Mouse (Mus musculus) CD4-positive helper T cell, adult 2 months (primary cell): ENCODE measurements around the gene Bloc1s2.
"Not testable (repeated sequence)": the region's sequence is repeated elsewhere in the genome, so short reads cannot be mapped to it uniquely, and the experiment has no call there.

ENCODE experiments used
- DNase-seq: peaks from one replicate; pipeline ENCODE4 v3.0.0-alpha.2; 2012; ENCODE audit warnings: low read depth, missing footprints, low spot score

The Bloc1s2 gene

GRCm38 (mm10) chr19:44127729-44128497, 18.3 kb downstream of the Bloc1s2 start:
- DNase-seq = no peak

DNA sequence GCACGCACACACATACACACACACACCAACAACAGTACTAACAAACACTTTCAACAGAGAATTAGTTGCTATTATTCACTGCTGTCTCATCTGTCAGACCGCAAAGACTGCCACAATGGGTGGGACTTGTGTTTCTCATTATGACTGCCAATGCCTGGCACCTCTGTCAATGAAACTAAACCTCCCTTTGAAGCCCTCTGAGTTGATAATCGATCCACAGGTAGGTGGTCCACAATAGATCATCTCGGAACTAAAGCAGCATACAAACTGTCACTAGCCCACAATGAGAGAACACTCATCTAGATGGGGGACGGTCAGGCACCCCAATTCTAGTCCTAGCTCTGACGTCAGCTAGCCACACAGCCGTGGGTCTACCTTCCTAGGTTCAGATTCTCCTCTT, 25.1 kb downstream of the Bloc1s2 start:
- no peak for DNase-seq

GRCm38 (mm10) chr19:44120686-44121085, 25.6 kb downstream of the Bloc1s2 start:
- not testable (repeated sequence) for DNase-seq

- no peak for DNase-seq
Measured at GRCm38 (mm10) chr19:44117793-44118192, 28.5 kb downstream of the Bloc1s2 start.

GRCm38 (mm10) chr19:44111706-44112105, 34.5 kb downstream of the Bloc1s2 start:
- no peak for DNase-seq

DNA sequence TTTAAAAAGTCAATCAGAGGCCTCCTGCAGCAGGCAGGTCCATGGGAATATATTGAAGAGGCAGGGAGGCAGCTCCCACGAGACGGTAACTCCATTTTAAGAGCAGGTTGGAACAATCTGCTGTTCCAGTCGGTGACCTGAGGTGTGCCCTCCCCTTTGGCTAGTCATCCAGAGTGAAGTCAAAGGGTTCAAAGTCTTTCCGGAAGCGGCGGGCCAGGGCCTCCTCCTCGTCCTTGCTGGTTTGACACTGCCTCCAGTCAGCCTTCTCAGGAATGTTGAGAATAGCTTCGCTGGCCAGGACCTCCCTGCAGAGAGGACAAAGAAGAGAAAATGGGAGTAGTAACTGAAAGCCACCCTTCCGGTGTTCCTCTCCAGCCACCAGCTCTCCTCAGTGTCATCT, 35.9 kb downstream of the Bloc1s2 start:
- no peak for DNase-seq

DNA sequence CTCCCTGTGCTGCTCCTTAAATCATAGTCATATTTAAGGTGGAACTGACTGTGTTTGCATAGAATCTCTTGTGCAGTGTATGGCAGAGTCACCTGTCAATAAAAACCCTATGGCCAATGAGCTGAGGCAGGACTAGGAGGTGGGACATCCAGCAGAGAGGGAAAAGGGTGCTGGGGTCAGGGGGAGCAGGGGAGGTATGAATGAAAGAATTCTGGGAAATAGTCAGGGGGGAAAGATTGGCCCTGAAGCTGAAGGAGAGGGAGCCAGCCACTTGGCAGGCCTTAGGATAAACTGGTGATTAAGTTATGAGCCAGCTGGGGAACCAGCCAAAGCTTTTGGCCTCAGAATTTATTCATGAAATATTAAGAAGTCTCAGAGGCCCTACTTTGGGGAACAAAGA, 37.2 kb downstream of the Bloc1s2 start:
- no peak for DNase-seq

- DNase-seq = no peak
Measured at GRCm38 (mm10) chr19:44107661-44108521, 38.4 kb downstream of the Bloc1s2 start.

GRCm38 (mm10) chr19:44106831-44107660, 39.2 kb downstream of the Bloc1s2 start, which contains the start of gene Chuk:
Chuk (minus strand) TSS chr19:44107480.
- peak; percentile 94 for DNase-seq

DNA sequence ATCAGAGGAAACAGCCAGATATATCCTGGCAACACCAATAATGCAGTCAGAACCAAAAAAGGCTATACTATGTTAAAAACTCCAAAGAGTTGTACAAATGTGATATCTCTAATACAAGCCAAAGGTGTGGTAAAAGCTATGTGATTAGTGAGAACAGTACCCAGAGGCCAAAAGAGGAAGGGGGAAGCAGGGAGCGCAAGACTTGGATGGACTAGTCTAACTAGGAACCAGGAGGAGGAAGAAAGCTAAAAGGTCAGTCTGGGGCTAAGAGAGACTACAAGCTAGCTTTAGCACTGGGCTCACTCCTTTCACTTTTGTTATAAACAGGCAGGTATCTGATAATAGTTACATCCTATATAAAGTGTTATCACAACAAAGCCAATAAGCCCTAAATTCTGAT, 41.9 kb downstream of the Bloc1s2 start:
- no peak for DNase-seq

DNA sequence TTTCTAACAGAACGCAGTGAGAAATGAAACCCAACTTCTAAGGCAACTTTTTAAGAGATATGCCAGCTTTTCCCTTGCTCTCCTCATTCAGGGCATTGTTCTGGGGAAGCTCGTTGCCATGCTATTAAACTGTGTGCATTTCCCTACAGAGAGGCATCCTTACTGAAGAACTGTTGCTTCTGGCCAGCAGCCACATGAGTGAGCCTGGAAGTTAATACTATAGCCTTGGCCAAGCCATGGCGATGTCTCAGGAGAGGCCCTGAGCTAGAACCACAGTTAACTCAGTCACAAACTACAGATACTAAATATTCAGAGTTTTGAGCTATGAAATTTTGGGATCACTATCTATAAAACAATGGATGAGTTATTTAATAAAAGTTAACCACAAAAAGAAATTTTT, 43.2 kb downstream of the Bloc1s2 start:
- no peak for DNase-seq

- DNase-seq = no peak
Measured at GRCm38 (mm10) chr19:44100840-44101239, 45.4 kb downstream of the Bloc1s2 start.
